Mouse (Mus musculus): ENCODE measurements at regions not wholly inside any gene's neighbourhood (a gene's known extent, or its start where the extent isn't known, plus 50 kb on each side); places are given as distances from the start of the nearest gene placed in this dataset.

DNA sequence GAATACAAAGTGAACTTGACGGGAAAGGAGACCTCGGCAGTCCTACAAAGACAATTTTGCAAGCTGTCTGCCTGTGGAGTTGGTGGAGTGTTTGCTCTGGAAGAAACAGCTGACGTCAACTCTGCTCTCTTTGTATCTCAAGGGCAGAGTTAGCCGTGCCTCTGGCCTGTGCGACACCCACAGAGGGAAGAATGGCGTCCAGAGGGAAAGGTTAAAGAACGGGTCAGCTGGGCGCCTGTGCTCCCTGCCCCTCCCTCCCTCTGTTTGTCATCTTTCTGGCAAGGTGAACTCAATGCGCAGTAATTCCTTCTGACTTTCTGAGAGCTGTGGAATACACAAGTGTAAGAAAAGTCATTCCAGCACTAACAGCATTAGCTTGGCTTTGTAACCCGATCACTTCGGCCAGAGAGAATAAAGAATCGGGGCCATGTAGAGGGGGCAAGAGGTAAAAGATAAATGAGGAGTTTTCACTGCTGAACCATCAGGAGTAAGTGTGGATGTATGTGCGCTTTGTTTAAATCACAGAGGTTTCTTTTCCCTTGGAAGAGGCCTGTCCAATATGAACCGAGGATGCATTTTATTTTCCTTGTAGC is 474.6 kb upstream of the Got2 start:
- DNase-seq (ENCODE audit: low spot score): no peak
- intact Hi-C loops (cut with DNase I): no loop called here

DNA sequence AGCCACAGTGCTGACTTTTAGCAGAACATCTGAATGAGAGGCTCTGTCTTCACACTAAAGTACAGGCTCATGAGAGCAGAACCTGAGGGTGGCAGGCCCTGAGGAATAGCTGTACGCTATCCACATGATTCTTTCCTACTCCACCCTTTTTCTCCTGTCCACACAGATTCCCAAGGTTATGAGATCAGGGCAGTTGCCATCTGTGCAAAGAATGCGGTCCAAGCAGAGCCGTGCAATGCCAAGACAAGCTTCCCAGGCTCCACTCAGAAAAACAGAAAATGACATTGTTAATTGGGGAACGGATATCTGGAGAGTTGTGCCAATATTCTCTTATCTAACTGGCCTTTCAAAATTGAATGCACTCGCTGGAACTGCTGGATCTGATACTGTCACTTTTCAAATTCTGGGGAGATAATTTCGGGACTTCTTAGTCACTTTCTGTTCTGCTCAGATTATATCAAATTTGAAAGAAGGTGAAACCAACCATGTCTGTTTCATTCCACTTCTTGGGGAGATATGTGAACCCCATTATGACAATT is 462.3 kb upstream of the Got2 start:
- no peak for DNase-seq (ENCODE audit: low spot score)
- intact Hi-C loops (cut with DNase I): no loop called here

DNA sequence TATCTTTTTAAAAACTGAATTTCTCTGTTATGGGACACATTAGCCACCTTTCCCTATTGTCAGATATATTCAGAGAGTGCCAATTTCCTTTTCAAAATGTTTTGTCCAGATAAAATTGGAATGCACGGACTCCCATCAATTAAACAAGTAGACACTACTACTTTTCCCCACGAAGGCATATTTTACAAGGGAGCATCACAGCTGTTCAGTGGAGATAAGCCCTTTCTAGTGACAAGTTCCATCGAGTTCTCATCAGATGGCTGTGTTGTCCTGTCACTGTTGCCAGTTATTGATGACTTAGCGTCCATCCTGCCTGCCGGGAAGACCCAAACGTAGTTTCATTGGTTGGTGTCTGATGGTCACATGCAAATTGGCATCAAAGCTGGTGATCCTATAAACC is 461.2 kb upstream of the Got2 start:
- no peak for DNase-seq (ENCODE audit: low spot score)
- intact Hi-C loops (cut with DNase I): no loop called here

DNA sequence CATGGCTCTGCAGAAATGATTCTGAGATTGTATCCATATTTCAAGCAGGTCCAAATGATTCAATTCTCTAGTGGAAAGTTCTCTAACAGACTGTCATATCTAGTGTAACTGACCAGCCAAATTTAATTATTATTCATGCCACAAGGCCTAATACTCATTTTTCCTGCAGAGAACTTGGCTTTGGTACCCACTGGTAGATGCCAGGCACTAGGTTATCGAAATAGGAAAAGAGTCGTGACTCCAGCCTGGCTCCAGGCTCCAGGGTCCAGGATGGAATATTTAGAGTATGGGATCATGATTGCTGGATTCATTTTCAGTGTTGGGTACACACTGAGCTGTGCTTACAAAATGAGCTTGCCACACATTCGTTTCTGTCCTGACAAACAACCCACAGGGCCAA is 452.4 kb upstream of the Got2 start:
- intact Hi-C loops (cut with DNase I): no loop called here
- DNase-seq (ENCODE audit: low spot score): no peak

DNA sequence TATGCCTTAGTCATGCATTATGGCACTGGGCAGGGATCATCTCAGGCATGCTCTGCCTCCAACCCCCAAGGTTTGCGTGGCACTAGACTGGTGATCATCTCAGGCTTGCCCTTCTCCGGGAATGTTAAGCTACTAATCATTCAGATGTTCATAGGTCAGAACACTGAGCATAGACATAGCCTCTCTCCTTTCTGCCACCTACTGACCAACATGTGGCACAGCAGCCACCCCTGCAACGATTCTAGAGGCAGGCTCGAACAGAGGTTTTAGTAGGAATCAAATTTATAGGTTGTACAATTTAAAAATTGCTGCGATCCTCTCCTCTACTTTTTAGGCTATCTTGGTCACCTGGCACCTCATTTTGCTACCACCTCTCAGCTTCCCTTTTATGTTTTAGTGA is 430.0 kb upstream of the Got2 start:
- no peak for DNase-seq (ENCODE audit: low spot score)
- intact Hi-C loops (cut with DNase I): loop anchor here (10.0 kb wide), 1 partner anchor 344 kb away; no protein-coding TSS in a partner anchor

DNA sequence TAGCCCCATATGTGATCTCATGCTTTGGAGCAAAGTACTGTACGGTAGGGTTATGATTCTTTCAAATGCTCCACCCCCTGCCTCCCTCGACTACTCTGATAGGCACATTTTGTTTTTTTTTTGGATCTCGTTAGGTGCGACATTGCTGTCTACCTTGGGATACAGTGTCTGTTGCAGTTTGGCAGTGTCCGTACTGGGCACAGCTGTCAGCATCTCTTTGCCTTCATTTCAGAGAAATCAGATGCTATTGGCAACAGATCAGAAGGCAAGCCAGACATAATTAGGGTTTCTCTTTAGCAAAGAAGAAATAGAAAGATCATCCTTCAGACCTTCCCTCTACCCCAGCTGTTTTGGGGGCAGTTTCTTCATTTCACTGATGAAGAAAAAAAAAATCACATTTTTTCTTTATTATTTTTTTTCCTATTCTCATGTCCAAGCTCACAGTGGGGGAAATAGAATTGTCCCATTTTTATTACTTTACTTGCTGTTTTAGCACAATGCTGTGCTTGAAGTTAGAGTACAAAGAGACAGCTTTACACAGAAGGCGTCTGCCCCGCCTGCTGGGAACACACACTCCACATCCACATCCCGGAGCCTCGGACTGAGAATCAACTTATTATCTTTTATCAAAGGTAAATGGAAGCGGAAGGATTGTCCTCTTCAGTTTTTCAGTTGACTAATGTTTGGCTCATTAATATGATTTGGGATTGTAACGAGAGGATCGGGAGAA is 420.8 kb upstream of the Got2 start:
- DNase-seq (ENCODE audit: low spot score): no peak

DNA sequence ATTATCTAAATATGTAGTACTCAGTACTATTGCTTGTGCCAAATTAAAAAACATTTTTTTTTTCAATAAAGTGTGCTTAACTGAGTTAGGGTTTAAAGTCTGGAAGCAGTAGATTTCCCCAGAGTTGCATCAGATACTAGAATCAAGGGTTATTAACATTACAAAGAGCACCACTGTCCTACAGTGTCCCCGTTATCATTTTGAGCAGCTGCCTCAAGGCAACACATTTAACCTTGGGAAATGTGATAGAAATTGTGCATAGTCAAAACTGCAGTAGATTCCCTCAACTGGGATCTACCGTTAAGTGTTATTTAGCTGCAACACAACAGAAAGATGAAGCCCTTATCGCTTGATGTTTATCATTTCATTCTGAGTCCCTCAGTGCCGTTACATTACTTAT is 408.3 kb upstream of the Got2 start:
- intact Hi-C loops (cut with DNase I): no loop called here
- DNase-seq (ENCODE audit: low spot score): no peak

More for the DNA sequence above, 420.8 kb upstream of the Got2 start:
- intact Hi-C loops (cut with DNase I): no loop called here

DNA sequence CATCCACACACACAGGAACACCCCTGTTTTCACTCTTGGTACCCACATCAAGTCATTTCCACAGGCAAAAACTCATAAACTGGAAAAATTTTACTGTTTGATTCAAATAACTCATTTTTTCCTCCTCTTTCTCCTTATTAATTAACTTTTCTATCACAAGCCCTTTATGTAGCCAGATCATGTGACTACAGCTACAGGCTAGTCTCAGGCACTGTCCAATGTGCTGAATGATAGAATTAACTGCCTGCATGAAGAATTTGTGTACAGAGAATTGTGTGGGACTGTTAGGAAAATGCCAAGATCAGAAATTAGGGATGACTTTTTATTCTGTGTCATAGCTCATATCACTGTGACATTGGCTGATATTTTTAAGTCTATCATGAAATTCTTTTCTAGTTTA is 402.4 kb upstream of the Got2 start:
- intact Hi-C loops (cut with DNase I): no loop called here
- DNase-seq (ENCODE audit: low spot score): no peak

DNA sequence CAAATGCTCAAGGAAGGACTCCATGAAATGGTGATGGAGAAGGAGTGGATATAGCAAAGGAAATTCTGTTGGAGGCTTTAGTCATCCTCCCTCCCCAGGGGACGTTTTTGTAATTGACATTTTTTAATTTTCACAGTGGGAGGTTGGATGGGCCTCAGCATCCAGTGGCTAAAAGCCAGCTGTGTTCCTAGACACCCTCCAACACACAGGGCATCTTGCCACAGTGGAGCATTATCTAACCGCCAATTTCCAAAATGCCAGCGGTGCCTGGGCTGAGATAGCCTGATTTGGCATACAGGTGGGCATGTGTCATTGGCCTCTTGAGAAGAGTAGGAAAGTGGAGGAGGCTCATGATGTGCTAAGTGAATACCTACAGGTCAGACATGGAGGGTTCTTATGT is 401.2 kb upstream of the Got2 start:
- intact Hi-C loops (cut with DNase I): no loop called here
- no peak for DNase-seq (ENCODE audit: low spot score)

DNA sequence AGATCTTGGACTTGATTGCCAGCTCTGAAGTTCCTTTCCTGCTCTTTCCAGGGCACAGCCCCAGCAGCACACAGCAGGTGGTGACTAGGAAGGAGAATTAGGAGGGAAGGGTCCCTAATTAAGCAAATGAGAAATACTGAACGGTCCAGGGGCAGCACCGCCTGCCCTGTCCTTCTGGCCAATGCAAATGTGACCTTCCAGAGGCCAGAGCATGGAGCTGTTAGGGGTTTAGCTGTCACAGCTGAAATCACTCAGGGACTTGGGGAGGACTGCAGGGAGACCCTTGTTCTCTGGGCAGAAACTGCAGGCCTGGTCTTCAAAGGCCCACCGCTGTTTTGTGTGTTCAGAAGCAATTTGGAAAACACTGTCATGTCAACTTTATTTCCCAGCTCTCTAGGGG is 400.2 kb upstream of the Got2 start:
- intact Hi-C loops (cut with DNase I): no loop called here
- DNase-seq (ENCODE audit: low spot score): no peak

DNA sequence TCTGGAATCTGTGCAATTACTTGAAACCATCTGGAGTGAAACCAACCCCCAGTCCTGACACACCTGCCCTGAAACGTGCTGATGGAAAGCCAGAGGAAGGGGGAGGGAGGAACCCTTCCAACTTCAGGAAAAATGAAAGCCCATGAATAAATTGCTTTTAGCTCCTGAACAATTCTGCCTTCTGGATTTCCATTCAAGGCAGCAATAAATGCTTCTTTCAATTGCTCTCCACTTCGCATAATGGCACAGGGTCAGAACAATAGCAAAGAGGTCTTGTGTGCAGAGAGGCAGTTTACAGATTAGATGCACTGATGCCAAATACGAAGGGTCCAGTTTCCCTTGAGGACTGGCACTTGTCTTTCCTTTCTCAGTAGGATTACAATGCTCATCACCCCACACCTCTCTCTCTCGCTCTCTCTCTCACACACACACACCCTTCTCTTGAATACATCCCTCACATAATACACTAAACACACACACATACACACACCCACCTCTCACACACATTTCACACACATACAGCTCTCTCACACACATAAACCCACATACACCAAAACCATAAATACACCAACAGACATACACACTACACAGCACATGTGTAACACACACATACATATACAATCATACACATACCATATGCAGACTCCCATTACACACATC is 389.3 kb upstream of the Got2 start:
- no peak for DNase-seq (ENCODE audit: low spot score)
- intact Hi-C loops (cut with DNase I): no loop called here

DNA sequence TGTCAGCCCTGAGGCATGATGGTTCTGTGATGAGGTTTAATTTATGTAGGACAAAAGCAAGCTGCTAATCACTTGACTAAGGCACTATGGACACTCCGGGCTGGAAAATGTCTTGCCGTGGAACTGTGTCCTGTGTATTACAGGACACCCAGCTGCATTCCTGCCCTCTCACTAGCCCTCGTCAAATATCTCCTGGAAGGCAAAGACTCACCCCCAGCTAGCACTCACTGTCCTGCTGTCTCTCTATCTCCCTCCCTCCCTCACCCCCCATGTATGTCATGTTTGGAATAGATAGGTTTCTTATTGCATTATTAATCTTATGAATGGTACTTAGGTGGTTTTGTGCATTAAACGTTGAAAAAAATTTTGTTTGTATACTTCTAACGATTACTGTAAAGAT is 388.7 kb upstream of the Got2 start:
- DNase-seq (ENCODE audit: low spot score): no peak
- intact Hi-C loops (cut with DNase I): no loop called here

DNA sequence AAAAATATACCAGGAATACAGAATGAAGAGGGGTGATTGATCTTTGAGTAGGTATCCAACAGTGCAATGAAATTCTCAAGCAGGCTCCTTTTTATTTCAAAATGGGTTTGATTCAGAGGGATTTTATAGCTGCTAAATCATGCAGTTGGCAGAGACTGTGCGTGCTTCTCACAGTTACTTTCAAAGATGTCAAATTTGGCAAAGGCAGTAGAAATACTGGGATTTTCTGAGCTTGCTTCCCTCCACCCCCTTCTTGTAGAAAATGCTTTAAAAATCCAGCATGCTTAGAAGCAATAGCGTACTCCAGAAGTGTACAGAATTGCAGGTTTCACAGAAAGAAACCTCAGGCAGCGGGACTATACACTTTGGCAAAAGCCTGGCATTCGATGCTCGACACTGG is 367.9 kb upstream of the Got2 start:
- intact Hi-C loops (cut with DNase I): no loop called here
- DNase-seq (ENCODE audit: low spot score): no peak

DNA sequence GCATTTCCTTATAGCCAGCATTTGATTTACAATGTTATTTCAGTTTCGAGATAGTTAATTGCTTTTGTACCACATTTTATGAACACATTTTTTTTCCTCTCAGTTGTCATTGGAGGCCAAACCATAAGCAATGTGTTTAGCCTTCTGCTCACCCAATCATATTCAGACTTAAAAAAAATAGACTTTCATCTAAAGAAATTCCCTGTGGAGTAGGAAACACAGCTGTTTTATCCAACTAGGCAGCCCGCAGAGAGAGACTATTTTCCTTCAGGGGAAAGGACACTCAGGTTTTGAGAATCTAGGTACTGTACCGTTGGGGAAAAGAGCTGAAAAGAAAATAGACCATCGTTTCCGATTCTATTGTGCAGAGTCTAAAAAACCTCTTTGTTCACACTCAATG is 367.5 kb upstream of the Got2 start:
- intact Hi-C loops (cut with DNase I): no loop called here
- no peak for DNase-seq (ENCODE audit: low spot score)

DNA sequence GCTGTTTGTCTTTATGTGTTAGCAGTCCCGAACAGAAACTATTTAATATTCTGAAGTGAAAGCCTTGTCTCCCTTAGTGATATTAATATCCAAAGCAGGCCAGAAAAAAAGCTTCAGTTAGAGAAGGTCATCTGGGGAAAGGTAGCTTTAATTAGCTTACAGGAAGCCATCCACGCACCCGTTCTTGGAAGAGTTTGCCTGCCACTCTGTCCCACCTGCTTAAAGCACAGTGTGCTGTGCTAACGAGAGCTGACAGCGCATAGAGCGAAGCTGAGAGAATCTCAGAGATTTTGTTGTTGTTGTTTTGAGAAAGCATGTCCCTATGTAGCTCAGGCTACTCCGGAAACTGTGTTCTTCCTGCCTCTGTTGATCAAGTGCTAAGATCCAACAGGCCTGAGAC is 357.7 kb upstream of the Got2 start:
- intact Hi-C loops (cut with DNase I): no loop called here
- no peak for DNase-seq (ENCODE audit: low spot score)

DNA sequence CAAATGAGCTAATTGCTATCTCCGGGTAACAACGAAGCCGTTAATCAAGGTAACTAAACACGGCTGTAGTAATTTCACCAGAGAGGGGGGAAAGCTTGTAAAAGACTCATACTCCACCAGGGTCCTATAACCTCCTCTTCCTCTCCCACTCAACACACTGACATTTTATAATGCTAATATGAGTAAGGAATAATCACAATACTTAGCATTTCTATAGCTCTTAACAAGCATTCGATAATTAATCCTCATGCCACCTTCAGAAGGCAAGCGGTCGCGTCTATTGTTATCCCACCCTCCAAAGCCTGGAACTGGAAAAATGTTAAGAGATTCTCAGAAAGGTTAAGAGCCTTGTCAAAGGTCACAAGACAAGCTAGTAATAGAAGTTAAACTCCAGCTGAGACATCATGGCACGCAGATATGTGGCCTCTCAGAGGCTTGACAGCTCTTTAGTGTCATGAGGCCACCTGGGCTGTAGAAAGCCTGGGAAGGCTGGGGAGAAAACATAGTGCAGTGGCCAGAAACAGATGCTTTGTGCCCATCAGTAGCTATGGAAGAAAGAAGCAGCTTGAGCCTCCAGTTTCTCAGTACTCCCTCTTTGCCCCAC is 356.3 kb upstream of the Got2 start:
- DNase-seq (ENCODE audit: low spot score): no peak
- intact Hi-C loops (cut with DNase I): no loop called here

DNA sequence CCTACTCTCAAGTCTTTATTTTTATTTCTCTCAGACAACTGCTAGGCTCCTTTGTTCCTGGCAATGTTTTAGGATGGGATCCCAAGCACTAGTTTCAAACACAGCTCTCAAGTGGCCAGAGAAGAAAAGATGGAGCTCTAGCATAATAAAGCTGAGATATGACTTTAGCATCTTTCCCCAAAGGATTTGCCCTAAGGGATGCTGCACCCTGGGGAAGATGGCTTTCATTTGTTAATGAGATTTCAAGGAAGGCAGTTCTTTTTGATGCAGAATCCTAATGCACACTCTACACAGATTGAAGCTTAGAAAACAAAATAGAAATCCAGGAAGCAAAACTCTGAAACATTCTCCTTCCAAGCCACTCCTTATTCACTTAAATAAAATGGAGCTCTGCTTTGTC is 350.1 kb upstream of the Got2 start:
- intact Hi-C loops (cut with DNase I): no loop called here
- DNase-seq (ENCODE audit: low spot score): no peak

DNA sequence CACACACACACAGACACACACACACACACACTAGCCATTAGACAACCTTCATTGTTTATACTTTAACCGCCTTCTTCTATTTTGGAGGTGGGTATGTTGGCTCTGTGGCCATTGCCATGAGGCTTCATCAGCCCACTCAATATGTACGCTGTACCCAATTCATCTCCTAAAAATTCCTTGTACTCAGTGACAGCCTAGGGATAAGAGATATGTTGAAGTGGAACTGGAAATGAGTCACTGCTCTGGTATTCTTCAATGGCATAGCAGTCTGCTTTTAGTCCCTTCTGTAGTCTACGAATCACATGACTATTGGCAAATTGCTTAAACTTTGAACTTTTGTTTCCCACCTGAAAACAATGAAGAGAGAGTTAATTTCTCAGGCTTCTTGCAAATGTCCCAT is 349.6 kb upstream of the Got2 start:
- intact Hi-C loops (cut with DNase I): no loop called here

DNA sequence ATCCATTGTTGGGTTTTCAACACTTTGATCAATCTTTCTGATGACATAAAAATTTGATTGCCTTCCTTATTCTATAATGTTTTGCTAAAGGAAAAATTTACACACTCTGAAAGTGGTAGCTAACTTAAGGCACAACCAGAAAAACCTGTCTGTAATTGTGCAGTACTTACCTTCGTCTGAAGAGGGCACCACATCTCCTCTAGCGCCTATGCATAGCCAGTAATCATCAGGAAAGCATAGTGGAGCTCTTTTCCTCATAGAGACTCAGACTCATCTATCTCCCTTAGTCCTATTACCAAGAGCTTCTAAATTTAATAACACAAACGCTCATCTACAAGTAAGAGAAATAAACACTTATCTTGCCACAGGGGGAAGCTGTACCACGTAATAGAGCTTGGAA is 342.1 kb upstream of the Got2 start:
- intact Hi-C loops (cut with DNase I): loop anchor here (1.0 kb wide), 1 partner anchor 87 kb away; no protein-coding TSS in a partner anchor
- no peak for DNase-seq (ENCODE audit: low spot score)

More for the DNA sequence above, 349.6 kb upstream of the Got2 start:
- DNase-seq (ENCODE audit: low spot score): no peak

Measured in heart, postnatal 25 days (tissue).